Mouse (Mus musculus) limb, embryonic 14.5 days (tissue): Measurements from ENCODE around the gene Jtb. TPM values are rescaled to one million over a fixed set of nuclear protein-coding genes. Genes with fewer than 3 reads are reported as not detected.

Experiments used
- ATAC-seq: fragments of 200-750 bp; cut with Nextera tagmentation; 2 replicates; pipeline ENCODE4 v1.8.0; 2017; ENCODE audit warnings: low read depth, moderate number of reproducible peaks, moderate TSS enrichment; ENCODE audit not compliant: low FRiP score
- DNase-seq: peaks from one replicate; pipeline ENCODE4 v3.0.0-alpha.2; 2015; ENCODE audit warnings: low spot score
- H3K27ac ChIP-seq: fragments of 300-500 bp; sonication (generic); replicated peaks from 2 replicates; pipeline ENCODE4 v1.5.1; 2014; ENCODE audit warnings: low read depth, mild to moderate bottlenecking, low read length, moderate library complexity, mixed read lengths
- H3K27me3 ChIP-seq: fragments of 300-500 bp; sonication (generic); 2 replicates; pipeline ENCODE4 v1.6.1; 2014; ENCODE audit warnings: low read length, mixed read lengths; ENCODE audit not compliant: control insufficient read depth, insufficient read depth
- H3K36me3 ChIP-seq: fragments of 300-500 bp; sonication (generic); 2 replicates; pipeline ENCODE4 v1.6.1; 2014; ENCODE audit warnings: mild to moderate bottlenecking, low read length, moderate library complexity, mixed read lengths; ENCODE audit not compliant: control insufficient read depth, insufficient read depth
- H3K4me1 ChIP-seq: fragments of 300-500 bp; sonication (generic); 2 replicates; pipeline ENCODE4 v1.6.1; 2014; ENCODE audit warnings: antibody characterized with exemption, low read length, mixed read lengths; ENCODE audit not compliant: control insufficient read depth, insufficient read depth
- H3K4me2 ChIP-seq: fragments of 300-500 bp; sonication (generic); replicated peaks from 2 replicates; pipeline ENCODE4 v1.6.1; 2014; ENCODE audit warnings: low read depth, mild to moderate bottlenecking, low read length, moderate library complexity; ENCODE audit not compliant: severe bottlenecking
- H3K4me3 ChIP-seq: fragments of 300-500 bp; sonication (generic); replicated peaks from 2 replicates; pipeline ENCODE4 v1.5.1; 2014; ENCODE audit warnings: low read length
- H3K9ac ChIP-seq: fragments of 300-500 bp; sonication (generic); 2 replicates; pipeline ENCODE4 v1.6.1; 2014; ENCODE audit warnings: mild to moderate bottlenecking, low read depth, low read length, moderate library complexity; ENCODE audit not compliant: severe bottlenecking
- H3K9me3 ChIP-seq: fragments of 300-500 bp; sonication (generic); 2 replicates; pipeline ENCODE4 v1.6.1; 2016; ENCODE audit warnings: low read length; ENCODE audit not compliant: control insufficient read depth
- POLR2A ChIP-seq: fragments of 200-500 bp; IDR thresholded peaks from 2 replicates; pipeline ENCODE4 v1.8.0; 2012; ENCODE audit warnings: inconsistent platforms, mild to moderate bottlenecking, moderate library complexity, borderline replicate concordance; ENCODE audit not compliant: insufficient read depth, insufficient read length; ENCODE audit errors: extremely low read depth
- WGBS: fragments of 180-500 bp; shearing (Covaris S2); extraction: QIAGEN DNeasy Blood & Tissue Kit; methylation state at CpG from one replicate; pipeline ENCODE4 v1.1.7; 2014; 5-methylcytosine and 5-hydroxymethylcytosine counted together
- microRNA-seq: library from miRNA; unstranded; fragments of <30 nt; microRNA quantifications from one replicate; pipeline ENCODE4, GENCODE M21; 2016
- polyA plus RNA-seq, 2 experiments: library from polyadenylated mRNA; depleted of rRNA in 1 of 2; stranded (reverse) in 1 of 2; unstranded in 1 of 2; fragments of >200 nt; fragmentation: Nextera tagmentation in 1 of 2; extraction: Ambion mirVana in 1 of 2; gene quantifications; 2 replicates each; pipeline versions ENCODE4 v1.2.1 to v1.2.3; 2012 to 2014

Gene Jtb
- polyA plus RNA-seq, 2 experiments: 74.2 to 130 TPM

DNA sequence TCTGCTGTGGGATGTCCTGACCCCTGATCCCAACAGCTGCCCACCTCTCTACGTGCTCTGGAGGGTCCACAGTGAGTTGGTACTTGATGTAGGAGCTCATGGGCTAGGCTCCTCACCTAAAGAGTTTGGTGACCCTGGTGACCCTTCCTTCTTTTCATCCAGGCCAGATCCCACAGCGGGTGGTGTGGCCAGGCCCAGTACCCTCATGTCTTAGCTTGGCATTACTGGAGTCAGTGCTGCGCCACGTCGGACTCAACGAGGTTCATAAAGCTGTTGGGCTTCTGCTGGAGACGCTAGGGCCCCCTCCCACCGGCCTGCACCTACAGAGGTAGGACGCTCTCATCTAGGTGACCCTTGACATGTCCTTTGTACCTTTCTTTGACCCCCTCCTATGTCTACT, 47.8 kb downstream of the Jtb start:
- WGBS: 92% methylated on average over 9 of the region's 9 CpGs
- TF ChIP-seq POLR2A: no peak
- Histone ChIP-seq H3K9me3 (no peaks in the 10 kb centered on the region), H3K36me3 (peaks cover 50% of the 10 kb centered on the region), H3K4me1 (no peaks in the 10 kb centered on the region), H3K27me3 (no peaks in the 10 kb centered on the region), H3K4me3 (no peak overlapping the region), H3K27ac (no peak overlapping the region), H3K4me2 (no peak overlapping the region), H3K9ac (no peak overlapping the region)
- DNase-seq (no peak), ATAC-seq (no peak)

DNA sequence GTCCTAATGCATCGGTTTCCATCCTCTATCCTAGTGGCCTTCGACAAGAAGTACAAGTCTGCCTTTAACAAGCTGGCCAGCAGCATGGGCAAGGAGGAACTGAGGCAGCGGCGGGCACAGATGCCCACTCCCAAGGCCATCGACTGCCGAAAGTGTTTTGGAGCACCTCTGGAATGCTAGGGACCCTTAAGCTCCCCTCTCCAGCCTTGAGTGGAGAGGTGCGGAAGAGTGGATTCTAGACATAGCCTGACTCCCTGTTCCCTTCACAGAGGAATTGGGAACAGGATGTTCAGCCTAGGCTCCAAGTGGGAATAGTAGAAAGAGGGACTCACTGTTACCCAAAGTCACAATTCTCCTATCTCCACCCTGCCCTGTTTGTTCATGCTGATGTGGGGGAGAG, 48.3 kb downstream of the Jtb start:
- peaks cover 50% of the 10 kb centered on the region for H3K36me3 ChIP-seq
- H3K9ac ChIP-seq: no peak overlapping the region
- DNase-seq: no peak
- H3K27ac ChIP-seq: no peak overlapping the region
- 92% methylated on average over 7 of the region's 7 CpGs for WGBS
- H3K9me3 ChIP-seq: no peaks in the 10 kb centered on the region
- H3K4me2 ChIP-seq: no peak overlapping the region
- TF ChIP-seq POLR2A: no peak
- H3K4me3 ChIP-seq: no peak overlapping the region
- no peak for ATAC-seq
- no peaks in the 10 kb centered on the region for H3K4me1 ChIP-seq
- H3K27me3 ChIP-seq: no peaks in the 10 kb centered on the region

DNA sequence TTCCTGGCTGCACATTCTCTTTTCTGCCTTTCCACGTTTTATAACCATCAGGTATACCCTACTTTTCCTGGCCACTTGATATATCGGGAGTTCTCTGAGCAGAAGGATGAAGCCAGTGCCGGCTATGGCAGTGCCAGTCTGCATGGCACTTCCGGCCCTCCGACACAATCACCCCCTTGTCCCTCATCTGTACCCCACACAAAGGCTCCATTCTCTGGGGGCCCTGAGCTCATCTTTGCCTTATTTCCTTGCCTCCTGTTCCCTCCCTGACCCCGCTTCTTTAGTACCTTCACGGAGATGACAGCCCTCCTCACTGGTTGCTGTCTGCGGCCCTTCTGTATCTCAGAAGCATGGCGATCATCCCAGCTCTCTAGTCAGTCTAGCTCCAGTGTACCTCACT, 49.3 kb downstream of the Jtb start:
- Histone ChIP-seq H3K4me3 (no peak overlapping the region), H3K9me3 (no peaks in the 10 kb centered on the region), H3K27me3 (no peaks in the 10 kb centered on the region), H3K4me2 (no peak overlapping the region), H3K36me3 (peaks cover 43% of the 10 kb centered on the region), H3K9ac (no peak overlapping the region), H3K27ac (no peak overlapping the region), H3K4me1 (no peaks in the 10 kb centered on the region)
- TF ChIP-seq POLR2A: no peak
- 91% methylated on average over 9 of the region's 9 CpGs for WGBS
- ATAC-seq: no peak
- no peak for DNase-seq

DNA sequence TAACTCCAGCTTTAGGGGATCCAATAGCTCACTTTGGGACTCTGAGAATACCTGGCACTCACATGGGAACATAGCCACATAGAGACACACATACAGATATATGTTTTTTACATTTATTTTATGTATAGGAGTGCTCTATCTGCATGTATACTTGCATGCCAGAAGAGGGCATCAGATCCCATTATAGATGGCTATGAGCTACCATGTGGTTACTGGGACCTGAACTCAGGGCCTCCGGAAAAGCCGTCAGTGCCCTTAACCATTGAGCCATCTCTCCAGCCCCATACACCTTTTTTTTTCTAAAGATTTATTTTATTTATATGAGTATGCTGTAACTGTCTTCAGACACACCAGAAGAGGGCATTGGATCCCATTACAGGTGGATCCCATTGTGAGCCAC, 52.8 kb downstream of the Jtb start:
- H3K4me1 ChIP-seq: no peaks in the 10 kb centered on the region
- no peak overlapping the region for H3K4me3 ChIP-seq
- H3K36me3 ChIP-seq: peaks cover 15% of the 10 kb centered on the region
- WGBS: 95% methylated on average over 2 of the region's 2 CpGs
- DNase-seq (no peak), ATAC-seq (no peak)
- no peaks in the 10 kb centered on the region for H3K9me3 ChIP-seq
- no peaks in the 10 kb centered on the region for H3K27me3 ChIP-seq
- no peak overlapping the region for H3K27ac ChIP-seq
- H3K9ac ChIP-seq: no peak overlapping the region
- no peak for TF ChIP-seq POLR2A
- H3K4me2 ChIP-seq: no peak overlapping the region

Small RNA genes within 50 kb of the gene (microRNA-seq; reads per million reads assigned to microRNA genes)
- not detected for gene Mir7012

Other genes starting within 250 kb of the Jtb start
- 110 and 121 TPM in 2 replicates for gene Hax1, start 232.8 kb upstream of the Jtb start, polyA plus RNA-seq (2012; rRNA removed)
- 135 and 139 TPM in 2 replicates for gene Hax1, start 232.8 kb upstream of the Jtb start, polyA plus RNA-seq (2014; fragmentation: Nextera tagmentation; extraction: Ambion mirVana)
- 62.2 and 69.4 TPM in 2 replicates for gene 4933434E20Rik, start 180.0 kb upstream of the Jtb start, polyA plus RNA-seq (2012; rRNA removed)
- gene 4933434E20Rik, start 180.0 kb upstream of the Jtb start, polyA plus RNA-seq (2014; fragmentation: Nextera tagmentation; extraction: Ambion mirVana): 133 and 139 TPM in 2 replicates
- gene Ubap2l, start 179.0 kb upstream of the Jtb start, polyA plus RNA-seq (2012; rRNA removed): 205 and 239 TPM in 2 replicates
- gene Ubap2l, start 179.0 kb upstream of the Jtb start, polyA plus RNA-seq (2014; fragmentation: Nextera tagmentation; extraction: Ambion mirVana): 214 and 235 TPM in 2 replicates
- 258 and 269 TPM in 2 replicates for gene Tpm3, start 158.9 kb upstream of the Jtb start, polyA plus RNA-seq (2012; rRNA removed)
- 436 and 464 TPM in 2 replicates for gene Tpm3, start 158.9 kb upstream of the Jtb start, polyA plus RNA-seq (2014; fragmentation: Nextera tagmentation; extraction: Ambion mirVana)
- 2.5 and 2.6 TPM in 2 replicates for gene Nup210l, start 127.5 kb upstream of the Jtb start, polyA plus RNA-seq (2012; rRNA removed)
- 0.30 and 0.47 TPM in 2 replicates for gene Nup210l, start 127.5 kb upstream of the Jtb start, polyA plus RNA-seq (2014; fragmentation: Nextera tagmentation; extraction: Ambion mirVana)
- gene Rps27, start 17.9 kb upstream of the Jtb start, polyA plus RNA-seq (2012; rRNA removed): 3,285 and 4,392 TPM in 2 replicates
- gene Rps27, start 17.9 kb upstream of the Jtb start, polyA plus RNA-seq (2014; fragmentation: Nextera tagmentation; extraction: Ambion mirVana): 2,297 and 2,465 TPM in 2 replicates
- 23.8 and 35.8 TPM in 2 replicates for gene Rab13, start 17.9 kb upstream of the Jtb start, polyA plus RNA-seq (2012; rRNA removed)
- gene Rab13, start 17.9 kb upstream of the Jtb start, polyA plus RNA-seq (2014; fragmentation: Nextera tagmentation; extraction: Ambion mirVana): 17.8 and 21.8 TPM in 2 replicates
- gene Creb3l4, start 11.9 kb downstream of the Jtb start, polyA plus RNA-seq (2012; rRNA removed): 6.3 and 6.4 TPM in 2 replicates
- gene Creb3l4, start 11.9 kb downstream of the Jtb start, polyA plus RNA-seq (2014; fragmentation: Nextera tagmentation; extraction: Ambion mirVana): 6.7 and 10.0 TPM in 2 replicates
- 56.8 and 66.4 TPM in 2 replicates for gene Slc39a1, start 16.6 kb downstream of the Jtb start, polyA plus RNA-seq (2012; rRNA removed)
- 104 and 111 TPM in 2 replicates for gene Slc39a1, start 16.6 kb downstream of the Jtb start, polyA plus RNA-seq (2014; fragmentation: Nextera tagmentation; extraction: Ambion mirVana)
- gene Crtc2, start 22.6 kb downstream of the Jtb start, polyA plus RNA-seq (2012; rRNA removed): 71.8 and 109 TPM in 2 replicates
- 17.5 and 18.1 TPM in 2 replicates for gene Crtc2, start 22.6 kb downstream of the Jtb start, polyA plus RNA-seq (2014; fragmentation: Nextera tagmentation; extraction: Ambion mirVana)
- 21.3 and 25.7 TPM in 2 replicates for gene Dennd4b, start 33.6 kb downstream of the Jtb start, polyA plus RNA-seq (2012; rRNA removed)
- gene Dennd4b, start 33.6 kb downstream of the Jtb start, polyA plus RNA-seq (2014; fragmentation: Nextera tagmentation; extraction: Ambion mirVana): 3.6 and 6.4 TPM in 2 replicates
- 39.9 and 44.6 TPM in 2 replicates for gene Gatad2b, start 61.6 kb downstream of the Jtb start, polyA plus RNA-seq (2012; rRNA removed)
- 16.8 and 17.6 TPM in 2 replicates for gene Gatad2b, start 61.6 kb downstream of the Jtb start, polyA plus RNA-seq (2014; fragmentation: Nextera tagmentation; extraction: Ambion mirVana)
- 64.7 and 92.1 TPM in 2 replicates for gene Slc27a3, start 158.3 kb downstream of the Jtb start, polyA plus RNA-seq (2012; rRNA removed)
- gene Slc27a3, start 158.3 kb downstream of the Jtb start, polyA plus RNA-seq (2014; fragmentation: Nextera tagmentation; extraction: Ambion mirVana): 30.5 and 34.7 TPM in 2 replicates
- gene Ints3, start 202.0 kb downstream of the Jtb start, polyA plus RNA-seq (2012; rRNA removed): 52.8 and 55.9 TPM in 2 replicates
- 26.0 and 32.5 TPM in 2 replicates for gene Ints3, start 202.0 kb downstream of the Jtb start, polyA plus RNA-seq (2014; fragmentation: Nextera tagmentation; extraction: Ambion mirVana)
- gene Npr1, start 234.3 kb downstream of the Jtb start, polyA plus RNA-seq (2012; rRNA removed): 15.5 and 16.0 TPM in 2 replicates
- 4.8 and 4.9 TPM in 2 replicates for gene Npr1, start 234.3 kb downstream of the Jtb start, polyA plus RNA-seq (2014; fragmentation: Nextera tagmentation; extraction: Ambion mirVana)
- gene Ilf2, start 244.5 kb downstream of the Jtb start, polyA plus RNA-seq (2012; rRNA removed): 117 and 137 TPM in 2 replicates
- 169 and 186 TPM in 2 replicates for gene Ilf2, start 244.5 kb downstream of the Jtb start, polyA plus RNA-seq (2014; fragmentation: Nextera tagmentation; extraction: Ambion mirVana)